Mouse (Mus musculus): ENCODE results near the gene Pagr1b.

Gene Pagr1b

GRCm38 (mm10) chr7:126988816-126989215 is 27.5 kb downstream of the Pagr1b start:
- DNase-seq = no peak

GRCm38 (mm10) chr7:126986319-126986718 is 30.0 kb downstream of the Pagr1b start:
- peak; percentile 63 for DNase-seq

DNA sequence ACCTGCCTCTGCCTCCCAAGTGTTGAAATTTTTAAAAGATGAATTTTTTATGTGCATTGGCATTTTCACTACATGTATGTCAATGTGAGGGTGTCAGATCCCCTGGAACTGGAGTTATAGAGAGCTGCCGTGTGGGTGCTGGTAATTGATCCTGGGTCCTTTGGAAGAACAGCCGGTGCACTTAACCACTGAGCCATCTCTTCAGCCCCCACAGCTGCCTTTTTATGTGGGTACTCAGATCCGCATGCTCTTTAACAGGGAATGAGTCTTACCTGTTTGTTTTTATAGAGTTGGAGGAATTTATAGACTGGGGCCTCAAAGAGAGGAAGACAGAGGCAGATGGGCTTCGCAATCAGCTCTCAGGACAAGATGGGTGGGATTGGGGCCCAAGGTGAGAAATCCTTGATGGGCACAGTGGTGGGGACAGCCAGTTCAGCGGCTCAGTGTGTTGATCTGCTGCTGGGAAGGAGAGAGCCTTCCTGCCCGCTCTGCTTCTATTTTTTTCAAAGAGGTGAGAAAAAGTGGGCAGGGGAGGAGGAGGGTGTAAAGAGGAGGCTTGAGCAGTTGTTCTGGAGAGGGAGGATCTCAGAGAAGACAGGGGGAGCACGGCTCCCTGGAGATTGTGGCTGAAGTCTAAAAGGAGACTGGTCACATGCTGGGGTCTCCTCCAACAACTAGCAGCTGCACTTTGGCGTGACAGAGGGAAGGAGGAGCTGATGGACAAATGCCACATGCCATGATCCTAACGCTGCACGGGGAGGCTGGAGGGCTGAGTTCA is 31.4 kb downstream of the Pagr1b start:
- peak; percentile 38 for DNase-seq

DNA sequence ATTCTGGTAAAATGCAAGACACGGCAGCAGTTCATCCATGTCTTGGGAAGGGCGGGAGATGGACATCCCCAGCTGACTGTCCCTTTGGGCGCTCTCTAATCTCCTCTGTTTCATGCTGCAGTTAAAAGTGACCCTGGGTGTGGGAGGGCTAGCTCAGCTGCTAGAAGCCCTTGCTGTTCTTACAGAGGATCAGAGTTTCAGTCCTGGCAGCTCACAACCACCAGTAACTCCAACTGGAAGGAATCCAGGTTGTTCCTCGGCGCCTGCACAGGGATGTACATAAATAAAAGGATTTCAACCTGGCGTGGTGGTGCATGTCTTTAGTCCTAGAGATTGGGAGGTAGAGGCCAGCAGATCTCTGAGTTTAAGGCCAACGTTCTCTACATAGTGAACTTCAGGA is 33.2 kb downstream of the Pagr1b start:
- no peak for DNase-seq

DNA sequence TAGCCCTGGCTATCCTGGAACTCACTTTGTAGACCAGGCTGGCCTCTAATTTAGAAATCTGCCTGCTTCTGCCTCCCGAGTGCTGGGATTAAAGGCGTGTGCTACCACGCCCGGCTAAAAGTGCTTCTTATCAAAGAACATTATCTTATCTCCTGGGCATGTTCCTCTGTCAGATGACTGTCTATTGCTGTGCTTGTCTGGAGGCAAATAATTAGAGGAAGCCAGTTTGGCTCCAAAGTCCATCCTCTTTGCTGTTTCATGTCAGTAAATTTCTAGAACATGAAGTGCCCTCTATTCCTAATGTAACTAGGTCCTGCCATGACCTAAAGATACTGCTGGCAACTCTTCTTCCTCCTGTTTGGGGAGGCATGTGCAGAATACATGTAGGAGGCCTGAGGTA is 34.2 kb downstream of the Pagr1b start:
- DNase-seq = no peak

DNA sequence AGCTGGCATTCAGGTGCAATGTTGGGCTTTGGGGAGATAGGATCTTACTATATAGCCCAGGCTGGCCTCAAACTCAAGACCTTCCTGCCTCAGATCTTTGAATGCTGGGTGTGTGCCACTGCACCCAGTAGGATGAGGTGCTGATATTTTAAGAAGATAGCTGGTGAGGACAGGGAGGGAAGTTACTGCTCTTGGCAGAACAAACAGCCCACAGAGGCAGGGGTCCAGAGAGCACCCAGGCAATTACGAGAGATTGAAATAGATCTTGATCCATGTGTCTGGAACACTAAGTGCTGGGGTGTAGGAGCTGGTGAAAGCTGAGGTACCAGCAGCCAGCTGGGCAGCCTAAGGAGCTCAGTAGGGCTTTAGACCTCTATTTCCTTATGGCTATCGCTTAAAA is 34.7 kb downstream of the Pagr1b start:
- no peak for DNase-seq

DNA sequence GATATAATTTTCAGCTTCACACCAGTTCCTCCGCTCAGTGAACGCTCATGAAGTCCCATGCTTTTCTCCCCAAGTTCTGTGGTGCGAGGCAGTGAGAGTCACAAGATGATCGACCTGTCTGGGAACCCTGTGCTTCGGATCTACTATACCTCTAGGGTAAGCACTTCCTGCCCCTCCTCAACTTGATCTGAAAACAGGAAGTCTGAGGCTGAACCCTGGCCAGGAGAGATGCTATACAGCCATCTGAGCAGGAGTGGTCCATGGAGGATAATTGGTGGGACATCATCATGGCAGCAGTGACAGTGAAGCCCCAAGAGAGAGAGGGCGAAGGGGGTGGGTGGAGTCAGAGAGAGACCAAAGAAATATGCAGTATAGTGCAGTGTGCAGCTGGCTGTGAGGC is 37.4 kb downstream of the Pagr1b start:
- no peak for DNase-seq

- DNase-seq = no peak
These were observed 39.3 kb downstream of the Pagr1b start for GRCm38 (mm10) chr7:126976878-126977459.

GRCm38 (mm10) chr7:126975950-126976866 is 40.1 kb downstream of the Pagr1b start, which contains the start of gene Cdiptos:
TSS of gene Cdiptos (minus strand) at chr7:126976098.
- peak; percentile 94 for DNase-seq

DNA sequence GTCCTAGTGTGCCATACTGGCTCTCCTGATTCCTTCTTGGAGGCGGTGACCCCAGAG is 40.6 kb downstream of the Pagr1b start, which contains the start of gene Cdipt:
Cdipt (plus strand) TSS at position 22 of the 57 bp plus-strand sequence.
- DNase-seq = no peak

DNA sequence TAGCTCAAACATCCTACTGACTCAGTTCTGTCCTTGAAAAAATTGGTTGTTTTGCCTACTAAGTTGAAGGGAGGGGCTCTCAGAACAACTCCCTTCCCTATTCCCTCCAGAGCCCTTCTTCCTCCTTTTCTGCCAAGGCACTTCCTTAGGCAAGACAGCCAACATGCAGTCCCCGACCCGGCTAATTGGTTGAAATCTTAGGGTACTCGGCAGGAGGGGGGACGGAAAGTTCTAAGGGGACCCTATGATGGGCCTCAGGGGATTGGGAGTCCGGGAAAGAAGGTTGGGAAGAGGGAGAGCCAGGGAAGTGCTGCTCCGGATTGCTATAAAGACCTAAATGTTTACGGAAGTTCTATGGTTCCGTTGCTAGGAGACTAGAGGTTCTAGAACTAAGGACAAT is 40.8 kb downstream of the Pagr1b start:
- DNase-seq = no peak

DNA sequence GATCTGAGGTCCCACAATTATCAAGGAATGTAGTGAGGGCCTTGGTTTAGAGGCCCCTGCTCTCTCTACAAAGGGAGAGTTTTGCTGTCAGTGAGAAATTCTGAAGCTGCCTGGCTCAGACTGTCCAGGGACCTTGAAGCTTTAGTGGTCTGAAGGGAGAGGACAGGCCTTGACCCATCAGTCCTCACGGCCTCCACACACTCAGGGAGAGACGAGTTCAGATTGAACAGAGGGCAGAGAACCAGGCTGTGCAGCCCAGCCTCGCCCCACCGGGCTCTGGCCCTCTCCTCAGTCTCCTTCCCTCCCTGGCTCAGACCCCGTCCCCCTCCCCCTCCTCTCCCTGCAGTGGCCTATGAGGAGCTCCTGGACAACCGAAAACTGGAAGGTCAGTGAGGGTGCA is 48.9 kb downstream of the Pagr1b start:
- no peak for DNase-seq

GRCm38 (mm10) chr7:126965568-126965967 is 50.7 kb downstream of the Pagr1b start:
- no peak for DNase-seq

DNA sequence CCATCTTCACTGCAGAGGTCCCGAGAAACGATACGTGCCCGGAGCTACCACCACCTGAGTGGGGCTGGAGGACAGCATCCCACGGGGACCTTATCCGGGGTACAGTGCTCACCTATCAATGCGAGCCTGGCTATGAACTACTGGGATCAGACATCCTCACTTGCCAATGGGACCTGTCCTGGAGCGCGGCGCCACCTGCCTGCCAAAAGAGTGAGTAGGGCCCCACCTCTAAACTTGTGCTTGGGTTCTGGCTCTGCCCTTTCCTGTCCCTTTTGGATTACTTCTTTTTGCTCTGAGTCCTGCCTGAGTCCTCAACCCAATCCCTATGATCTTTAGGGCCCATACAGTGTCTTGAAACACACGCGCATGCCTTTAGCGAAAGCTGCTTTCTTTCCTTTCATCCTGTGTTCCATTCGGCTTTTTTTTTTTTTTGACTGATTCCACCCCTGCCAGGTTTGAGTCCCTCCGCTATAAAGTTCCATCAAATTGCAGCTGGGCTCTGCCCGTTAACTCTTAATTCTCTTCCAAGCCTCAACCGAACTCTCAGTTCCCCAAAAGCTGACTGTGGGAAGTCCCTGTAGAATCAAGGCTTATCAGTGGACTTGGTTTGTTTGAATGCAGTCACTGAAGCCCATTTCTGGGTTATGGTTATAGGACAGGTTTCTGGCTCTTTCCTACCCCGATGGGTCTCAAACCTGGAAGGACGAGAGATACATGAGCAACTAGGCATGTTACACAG is 52.6 kb downstream of the Pagr1b start:
- DNase-seq = no peak

- DNase-seq = no peak
These were observed 54.3 kb downstream of the Pagr1b start for GRCm38 (mm10) chr7:126961965-126962364.

DNA sequence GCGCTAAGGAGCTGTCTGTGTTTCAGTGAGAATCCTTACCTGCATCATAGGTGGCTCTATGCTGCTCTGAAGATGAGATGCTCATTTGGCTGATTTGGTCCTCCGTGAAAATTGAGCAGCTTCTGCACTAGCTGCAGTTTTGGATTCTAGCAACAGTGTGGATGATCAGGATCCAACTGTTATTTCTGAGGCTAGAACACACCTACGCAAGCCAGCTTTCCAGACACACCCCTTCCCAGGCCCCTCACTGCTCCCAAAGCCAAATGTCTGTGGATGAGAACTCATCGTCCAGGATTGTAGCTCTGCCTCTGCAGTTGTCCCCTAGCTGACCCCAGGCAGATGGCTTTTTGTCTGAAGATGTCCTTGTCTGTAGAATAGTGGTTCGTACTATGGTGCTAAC is 55.2 kb downstream of the Pagr1b start:
- no peak for DNase-seq

DNA sequence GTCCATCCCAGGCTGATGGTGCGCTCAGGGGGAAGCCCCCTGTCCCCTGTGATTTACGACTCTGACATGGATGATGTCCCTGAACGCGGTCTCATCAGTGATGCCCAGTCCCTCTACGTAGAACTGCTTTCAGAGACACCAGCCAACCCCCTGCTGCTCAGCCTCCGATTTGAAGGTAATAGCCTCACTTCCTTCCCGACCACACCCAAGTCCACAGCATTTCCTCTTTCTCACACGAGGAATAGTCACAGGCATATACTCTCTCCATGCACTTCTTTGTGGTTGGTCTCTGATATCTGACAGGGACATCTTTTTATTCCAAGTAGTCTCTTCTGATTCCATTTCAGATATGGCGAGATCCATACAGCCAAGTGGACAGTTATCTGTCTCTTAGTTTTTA is 56.5 kb downstream of the Pagr1b start:
- DNase-seq = no peak

- no peak for DNase-seq
These were observed 61.2 kb downstream of the Pagr1b start for GRCm38 (mm10) chr7:126955125-126955524.

GRCm38 (mm10) chr7:126952646-126953045 is 63.6 kb downstream of the Pagr1b start:
- DNase-seq = no peak

DNA sequence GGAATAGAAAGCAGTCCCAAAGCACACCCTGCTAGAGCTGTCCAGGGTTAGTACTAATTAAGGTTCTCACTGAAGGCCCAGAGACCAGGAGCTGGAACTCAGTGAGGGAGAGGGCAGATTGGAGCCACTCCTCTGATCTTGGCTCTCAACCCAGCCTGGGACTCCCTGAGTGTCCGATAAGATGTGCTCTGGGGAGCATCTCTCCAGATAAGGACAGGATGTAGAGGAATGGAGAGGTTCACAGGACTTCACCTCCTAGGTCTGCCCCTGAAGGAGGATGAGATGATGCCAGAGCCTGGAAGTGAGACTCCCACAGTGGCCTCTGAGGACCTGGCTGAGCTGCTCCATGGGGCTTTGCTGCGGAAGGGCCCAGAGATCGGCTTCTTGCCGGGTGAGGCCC is 64.5 kb downstream of the Pagr1b start:
- DNase-seq = peak; percentile 23

Data from right cerebral cortex, postnatal 25 days (tissue).